Mouse (Mus musculus) ES-Bruce4 (cell line): ENCODE results near the gene Sos1.

Source experiments
- EP300 ChIP-seq: IDR thresholded peaks from 2 replicates; pipeline ENCODE4 v1.6.1; 2011; ENCODE audit warnings: low read depth, low read length; ENCODE audit not compliant: insufficient read depth
- POLR2A ChIP-seq: IDR thresholded peaks from one replicate; pipeline ENCODE4 v1.8.1; 2011; ENCODE audit warnings: low read length; ENCODE audit not compliant: insufficient read depth

DNA sequence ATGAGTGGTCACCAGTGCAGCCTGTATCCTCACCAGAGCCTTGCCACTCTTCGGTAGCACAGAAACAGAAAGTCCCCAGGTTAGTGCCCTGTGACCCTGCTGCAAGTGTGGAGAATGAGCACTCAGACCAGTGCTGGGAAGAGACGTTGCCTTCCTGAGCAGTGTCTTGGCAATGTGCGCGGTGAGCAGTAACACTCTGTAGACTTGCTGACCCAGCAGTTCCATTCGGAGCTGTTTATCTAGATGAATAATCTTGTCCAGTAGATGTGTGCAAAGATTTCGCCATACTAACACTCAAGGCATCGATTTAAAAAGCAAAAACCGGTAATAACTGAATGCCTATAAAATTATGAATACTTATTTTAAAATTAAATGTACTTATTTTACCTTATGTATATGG is 40.3 kb upstream of the Sos1 start:
- TF ChIP-seq EP300 (no peak), POLR2A (no peak)
